Mouse (Mus musculus): ENCODE measurements around the gene Tbx15.

- no peak for TF ChIP-seq CTCF (conservative IDR thresholded peaks at IDR 0.05; ENCODE audit: insufficient read depth, insufficient read length, low read depth, low read length)
- no peak for TF ChIP-seq POLR2A (IDR thresholded peaks at IDR 0.05; ENCODE audit: low read depth, low read length)
Measured at GRCm38 (mm10) chr3:99252461-99253091, 12.4 kb downstream of the Tbx15 start.

Data from kidney, adult 2 months (tissue).